Mouse (Mus musculus): ENCODE measurements around the gene Afdn.

- TF ChIP-seq CTCF (IDR thresholded peaks at IDR 0.05; ENCODE audit: control insufficient read depth, insufficient read depth, insufficient replicate concordance, low read depth, low read length) (no peak), POLR2A (IDR thresholded peaks at IDR 0.05; ENCODE audit: control insufficient read depth, low read depth, low read length) (no peak)
Observed at GRCm38 (mm10) chr17:13721372-13721771, 39.0 kb upstream of the Afdn start.
